Mouse (Mus musculus) heart, embryonic 15.5 days (tissue): ENCODE data around the gene Dctn3. TPM values are rescaled to one million over a fixed set of nuclear protein-coding genes. Genes with fewer than 3 reads are reported as not detected.

ENCODE experiments used
- ATAC-seq: fragments of 200-750 bp; cut with Nextera tagmentation; replicated peaks from 2 replicates; pipeline ENCODE4 v1.8.0; 2017; ENCODE audit warnings: low read depth, moderate TSS enrichment; ENCODE audit not compliant: insufficient number of reproducible peaks, insufficient read depth, low FRiP score
- H3K27ac ChIP-seq: fragments of 300-500 bp; sonication (generic); 2 replicates; pipeline ENCODE4 v1.5.1; 2015; ENCODE audit warnings: mild to moderate bottlenecking, inconsistent platforms
- H3K27me3 ChIP-seq: fragments of 300-500 bp; sonication (generic); 2 replicates; pipeline ENCODE4 v1.6.1; 2015; ENCODE audit warnings: inconsistent platforms
- H3K36me3 ChIP-seq: fragments of 300-500 bp; sonication (generic); 2 replicates; pipeline ENCODE4 v1.6.1; 2015; ENCODE audit warnings: mild to moderate bottlenecking, inconsistent platforms
- H3K4me1 ChIP-seq: fragments of 300-500 bp; sonication (generic); replicated peaks from 2 replicates; pipeline ENCODE4 v1.6.1; 2015; ENCODE audit warnings: inconsistent platforms
- H3K4me2 ChIP-seq: fragments of 300-500 bp; sonication (generic); 2 replicates; pipeline ENCODE4 v1.6.1; 2015; ENCODE audit warnings: inconsistent platforms, mild to moderate bottlenecking, moderate library complexity
- H3K4me3 ChIP-seq: fragments of 300-500 bp; sonication (generic); 2 replicates; pipeline ENCODE4 v1.5.1; 2015; ENCODE audit warnings: mild to moderate bottlenecking, inconsistent platforms
- H3K9ac ChIP-seq: fragments of 300-500 bp; sonication (generic); 2 replicates; pipeline ENCODE4 v1.6.1; 2015; ENCODE audit warnings: mild to moderate bottlenecking, inconsistent platforms
- H3K9me3 ChIP-seq: fragments of 300-500 bp; sonication (generic); replicated peaks from 2 replicates; pipeline ENCODE4 v1.6.1; 2016; ENCODE audit warnings: inconsistent platforms
- WGBS: fragments of 180-500 bp; shearing (Covaris S2); methylation state at CpG from one replicate; pipeline ENCODE4 v1.1.7; 2015; ENCODE audit warnings: mixed read lengths; 5-methylcytosine and 5-hydroxymethylcytosine counted together
- polyA plus RNA-seq: library from polyadenylated mRNA; unstranded; fragments of >200 nt; fragmentation: Nextera tagmentation; extraction: Ambion mirVana; gene quantifications from 2 replicates; pipeline ENCODE4 v1.2.1, GENCODE M21; 2015

The Dctn3 gene
- polyA plus RNA-seq, 1 experiment from 2014 or later, result 122 TPM

DNA sequence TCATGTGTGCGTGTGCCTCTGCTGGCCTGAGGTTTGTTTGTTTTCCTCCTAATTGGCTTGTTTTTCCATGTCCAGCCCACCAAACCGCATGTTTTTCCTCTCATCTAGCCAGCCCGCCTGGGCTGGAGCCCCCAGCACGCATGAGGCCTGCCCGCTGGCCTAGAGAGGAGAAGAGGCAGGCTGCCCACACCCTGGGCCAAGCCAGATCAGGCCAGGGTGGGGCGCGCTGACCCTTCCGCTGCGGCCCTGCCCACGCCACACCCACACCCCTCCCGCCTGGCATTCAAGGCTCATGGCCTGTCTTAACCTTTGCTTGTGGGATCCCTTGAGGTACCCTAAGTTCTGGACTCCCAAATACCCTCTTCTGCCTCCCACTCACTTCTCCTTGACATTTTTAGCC is 56.3 kb downstream of the Dctn3 start:
- no peak for ATAC-seq
- Histone ChIP-seq H3K4me3 (no peak overlapping the region), H3K4me1 (peaks cover 23% of the 10 kb centered on the region)

DNA sequence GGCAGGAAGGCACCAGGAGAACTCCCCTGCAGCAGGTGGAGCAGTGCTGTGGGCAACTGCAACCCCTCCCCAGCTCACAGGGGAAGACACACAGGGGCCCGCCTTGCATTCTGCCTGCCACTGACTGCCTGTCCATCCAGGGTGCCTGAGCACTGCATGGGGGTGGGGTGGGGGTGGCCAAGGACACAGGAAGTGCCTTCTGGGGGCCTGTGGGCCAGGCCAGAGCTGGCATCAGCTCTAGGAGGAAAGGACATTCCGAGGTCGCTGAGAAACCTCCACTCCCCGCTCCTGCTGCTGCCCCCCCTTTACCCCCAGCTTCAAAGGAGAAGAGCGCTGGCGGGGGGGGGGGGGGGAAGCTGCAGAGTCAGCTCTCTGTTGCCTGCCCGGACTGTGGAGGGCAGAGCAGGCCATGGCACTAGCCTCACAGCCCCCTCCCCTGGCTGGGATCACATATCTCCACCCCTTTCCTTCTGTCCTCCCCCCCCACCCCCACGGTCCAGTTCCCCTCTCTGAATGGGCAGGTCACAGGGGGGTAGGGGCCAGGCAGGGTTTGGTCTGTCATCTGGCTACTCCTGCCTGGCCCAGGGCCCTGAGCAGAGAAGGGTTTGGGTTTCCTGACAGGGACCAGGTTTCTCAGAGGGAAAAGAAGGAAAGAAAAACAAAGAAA is 57.8 kb downstream of the Dctn3 start:
- Histone ChIP-seq H3K27me3 (peaks cover 37% of the 10 kb centered on the region), H3K9me3 (no peaks in the 10 kb centered on the region), H3K27ac (no peak overlapping the region), H3K9ac (no peak overlapping the region; the same call in 1 of the 2 replicates), H3K4me2 (0 out of 2 replicates have a peak overlapping the region, but pooled peaks have one; percentile 6), H3K4me3 (no peak overlapping the region), H3K4me1 (peaks cover 30% of the 10 kb centered on the region), H3K36me3 (no peaks in the 10 kb centered on the region)
- WGBS, result 8% methylated on average over 5 of the region's 8 CpGs
- ATAC-seq, result no peak; the same call in 1 of the 2 replicates

More for the DNA sequence above, 56.3 kb downstream of the Dctn3 start:
- H3K27ac ChIP-seq, result no peak overlapping the region
- H3K36me3 ChIP-seq, result no peaks in the 10 kb centered on the region
- H3K4me2 ChIP-seq, result no peak overlapping the region
- H3K9me3 ChIP-seq, result no peaks in the 10 kb centered on the region
- no peak overlapping the region for H3K9ac ChIP-seq
- WGBS, result 77% methylated on average over 11 of the region's 11 CpGs
- H3K27me3 ChIP-seq, result peaks cover 41% of the 10 kb centered on the region

Other genes starting within 250 kb of the Dctn3 start
- 2.7 and 4.0 TPM in 2 replicates for gene AI464131, start 220.1 kb downstream of the Dctn3 start, polyA plus RNA-seq
- 0.77 and 0.95 TPM in 2 replicates for gene 1110017D15Rik, start 205.8 kb downstream of the Dctn3 start, polyA plus RNA-seq
- gene Fam219a, start 153.6 kb downstream of the Dctn3 start, polyA plus RNA-seq, result 2.4 and 2.7 TPM in 2 replicates
- gene Dnaic1, start 153.4 kb downstream of the Dctn3 start, polyA plus RNA-seq, result 1.5 and 3.8 TPM in 2 replicates
- 3.3 and 5.8 TPM in 2 replicates for gene Enho, start 82.8 kb downstream of the Dctn3 start, polyA plus RNA-seq
- 2.0 and 3.9 TPM in 2 replicates for gene Cntfr, start 26.1 kb downstream of the Dctn3 start, polyA plus RNA-seq
- 130 and 164 TPM in 2 replicates for gene Il11ra1, start 23.2 kb downstream of the Dctn3 start, polyA plus RNA-seq
- 42.7 and 47.4 TPM in 2 replicates for gene Rpp25l, start 9.6 kb downstream of the Dctn3 start, polyA plus RNA-seq
- not detected in 2 replicates for gene Arid3c, start 8.0 kb upstream of the Dctn3 start, polyA plus RNA-seq
- gene Galt, start 32.1 kb upstream of the Dctn3 start, polyA plus RNA-seq, result 54.8 and 59.2 TPM in 2 replicates
- 41.7 and 60.3 TPM in 2 replicates for gene Sigmar1, start 33.0 kb upstream of the Dctn3 start, polyA plus RNA-seq
- 40.2 and 47.1 TPM in 2 replicates for gene Ccl27a, start 51.1 kb upstream of the Dctn3 start, polyA plus RNA-seq
- gene Gm21541, start 180.4 kb upstream of the Dctn3 start, polyA plus RNA-seq, result 11.5 and 20.4 TPM in 2 replicates
- gene Gm20878, start 218.4 kb upstream of the Dctn3 start, polyA plus RNA-seq, result 1.9 and 2.5 TPM in 2 replicates
- gene Fam205a4, start 242.9 kb upstream of the Dctn3 start, polyA plus RNA-seq, result 0.11 TPM in 1 of 2 replicates, not detected in the other